Mouse (Mus musculus): ENCODE data around the gene Scd3. TPM values are rescaled to one million over a fixed set of nuclear protein-coding genes. Genes with fewer than 3 reads are reported as not detected.
"Not testable (repeated sequence)": the region's sequence is repeated elsewhere in the genome, so short reads cannot be mapped to it uniquely, and the experiment has no call there.

Gene Scd3
- polyA plus RNA-seq, 1 experiment from 2014 or later = 6.6 TPM

- H3K4me3 ChIP-seq (ENCODE audit: low read length) = no peak overlapping the region
- H3K27me3 ChIP-seq (replicated peaks; ENCODE audit: control insufficient read depth, insufficient read depth, low read length) = no peaks in the 10 kb centered on the region
- H3K9me3 ChIP-seq (ENCODE audit: control insufficient read depth, low read length) = no peaks in the 10 kb centered on the region
- no peak for ATAC-seq
- no peaks in the 10 kb centered on the region for H3K4me1 ChIP-seq (ENCODE audit: control insufficient read depth, insufficient read depth, low read depth, low read length)
- no peak overlapping the region for H3K27ac ChIP-seq (ENCODE audit: low read depth, low read length)
- no peak overlapping the region for H3K9ac ChIP-seq (ENCODE audit: low read depth, low read length)
- WGBS = 79% methylated on average over 1 of the region's 1 CpGs
- no peak overlapping the region for H3K4me2 ChIP-seq (ENCODE audit: low read length)
- H3K36me3 ChIP-seq (ENCODE audit: control insufficient read depth, insufficient read depth, low read length) = no peaks in the 10 kb centered on the region
Observed at GRCm38 (mm10) chr19:44275418-44275817, 72.3 kb downstream of the Scd3 start.

- Histone ChIP-seq H3K4me3 (ENCODE audit: low read length) (no peak overlapping the region), H3K4me1 (ENCODE audit: control insufficient read depth, insufficient read depth, low read depth, low read length) (peaks cover 3% of the 10 kb centered on the region; the same call in 1 of the 2 replicates), H3K27me3 (replicated peaks; ENCODE audit: control insufficient read depth, insufficient read depth, low read length) (no peaks in the 10 kb centered on the region), H3K9me3 (ENCODE audit: control insufficient read depth, low read length) (no peaks in the 10 kb centered on the region), H3K4me2 (ENCODE audit: low read length) (no peak overlapping the region), H3K9ac (ENCODE audit: low read depth, low read length) (no peak overlapping the region), H3K36me3 (ENCODE audit: control insufficient read depth, insufficient read depth, low read length) (no peaks in the 10 kb centered on the region), H3K27ac (ENCODE audit: low read depth, low read length) (no peak overlapping the region)
- 81% methylated on average over 5 of the region's 5 CpGs for WGBS
- no peak for ATAC-seq
Observed at GRCm38 (mm10) chr19:44276861-44277260, 73.8 kb downstream of the Scd3 start.

GRCm38 (mm10) chr19:44277931-44278330 is 74.9 kb downstream of the Scd3 start:
- no peak overlapping the region for H3K4me2 ChIP-seq (ENCODE audit: low read length)
- H3K4me3 ChIP-seq (ENCODE audit: low read length) = no peak overlapping the region
- no peak for ATAC-seq
- 91% methylated on average over 8 of the region's 8 CpGs for WGBS
- H3K27me3 ChIP-seq (replicated peaks; ENCODE audit: control insufficient read depth, insufficient read depth, low read length) = no peaks in the 10 kb centered on the region
- no peak overlapping the region for H3K9ac ChIP-seq (ENCODE audit: low read depth, low read length)
- no peak overlapping the region for H3K27ac ChIP-seq (ENCODE audit: low read depth, low read length)
- peaks cover 8% of the 10 kb centered on the region for H3K4me1 ChIP-seq (ENCODE audit: control insufficient read depth, insufficient read depth, low read depth, low read length)
- H3K9me3 ChIP-seq (ENCODE audit: control insufficient read depth, low read length) = no peaks in the 10 kb centered on the region
- H3K36me3 ChIP-seq (ENCODE audit: control insufficient read depth, insufficient read depth, low read length) = no peaks in the 10 kb centered on the region

GRCm38 (mm10) chr19:44280755-44281154 is 77.7 kb downstream of the Scd3 start:
- no peak overlapping the region for H3K27ac ChIP-seq (ENCODE audit: low read depth, low read length)
- H3K9me3 ChIP-seq (ENCODE audit: control insufficient read depth, low read length) = no peaks in the 10 kb centered on the region
- no peak overlapping the region for H3K9ac ChIP-seq (ENCODE audit: low read depth, low read length)
- peaks cover 22% of the 10 kb centered on the region for H3K4me1 ChIP-seq (ENCODE audit: control insufficient read depth, insufficient read depth, low read depth, low read length)
- WGBS = 12% methylated on average over 6 of the region's 6 CpGs
- H3K36me3 ChIP-seq (ENCODE audit: control insufficient read depth, insufficient read depth, low read length) = no peaks in the 10 kb centered on the region
- no peak overlapping the region for H3K4me3 ChIP-seq (ENCODE audit: low read length)
- ATAC-seq = no peak
- H3K4me2 ChIP-seq (ENCODE audit: low read length) = no peak overlapping the region
- no peaks in the 10 kb centered on the region for H3K27me3 ChIP-seq (replicated peaks; ENCODE audit: control insufficient read depth, insufficient read depth, low read length)

GRCm38 (mm10) chr19:44281825-44282447 is 78.9 kb downstream of the Scd3 start:
- H3K4me3 ChIP-seq (ENCODE audit: low read length); H3K36me3 ChIP-seq (ENCODE audit: control insufficient read depth, insufficient read depth, low read length); ATAC-seq; H3K4me2 ChIP-seq (ENCODE audit: low read length); H3K9me3 ChIP-seq (ENCODE audit: control insufficient read depth, low read length); H3K27me3 ChIP-seq (replicated peaks; ENCODE audit: control insufficient read depth, insufficient read depth, low read length); H3K27ac ChIP-seq (ENCODE audit: low read depth, low read length); H3K9ac ChIP-seq (ENCODE audit: low read depth, low read length): not testable (repeated sequence)
- WGBS = 67% methylated on average over 1 of the region's 1 CpGs
- H3K4me1 ChIP-seq (ENCODE audit: control insufficient read depth, insufficient read depth, low read depth, low read length) = peaks cover 22% of the 10 kb centered on the region

GRCm38 (mm10) chr19:44282534-44283156 is 79.6 kb downstream of the Scd3 start:
- ATAC-seq = no peak
- Histone ChIP-seq H3K4me3 (ENCODE audit: low read length) (no peak overlapping the region), H3K27ac (ENCODE audit: low read depth, low read length) (0 out of 2 replicates have a peak overlapping the region, but pooled peaks have one; percentile 4), H3K9me3 (ENCODE audit: control insufficient read depth, low read length) (no peaks in the 10 kb centered on the region), H3K4me2 (ENCODE audit: low read length) (no peak overlapping the region), H3K9ac (ENCODE audit: low read depth, low read length) (no peak overlapping the region), H3K36me3 (ENCODE audit: control insufficient read depth, insufficient read depth, low read length) (no peaks in the 10 kb centered on the region), H3K27me3 (replicated peaks; ENCODE audit: control insufficient read depth, insufficient read depth, low read length) (no peaks in the 10 kb centered on the region), H3K4me1 (ENCODE audit: control insufficient read depth, insufficient read depth, low read depth, low read length) (peaks cover 22% of the 10 kb centered on the region)
- 37% methylated on average over 9 of the region's 9 CpGs for WGBS

- H3K27me3 ChIP-seq (replicated peaks; ENCODE audit: control insufficient read depth, insufficient read depth, low read length) = no peaks in the 10 kb centered on the region
- H3K9ac ChIP-seq (ENCODE audit: low read depth, low read length) = peak overlapping the region; percentile 33; the same call in 1 of the 2 replicates
- peak overlapping the region; percentile 74 for H3K4me2 ChIP-seq (ENCODE audit: low read length)
- H3K4me3 ChIP-seq (ENCODE audit: low read length) = peak overlapping the region; percentile 49
- H3K4me1 ChIP-seq (ENCODE audit: control insufficient read depth, insufficient read depth, low read depth, low read length) = peaks cover 22% of the 10 kb centered on the region
- H3K9me3 ChIP-seq (ENCODE audit: control insufficient read depth, low read length) = no peaks in the 10 kb centered on the region
- ATAC-seq = no peak
- WGBS = 21% methylated on average over 15 of the region's 15 CpGs
- peak overlapping the region; percentile 92 for H3K27ac ChIP-seq (ENCODE audit: low read depth, low read length)
- no peaks in the 10 kb centered on the region for H3K36me3 ChIP-seq (ENCODE audit: control insufficient read depth, insufficient read depth, low read length)
Observed at GRCm38 (mm10) chr19:44283157-44284024, 80.3 kb downstream of the Scd3 start.

- Histone ChIP-seq H3K4me2 (ENCODE audit: low read length) (peak overlapping the region; percentile 74), H3K27ac (ENCODE audit: low read depth, low read length) (peak overlapping the region; percentile 92), H3K9me3 (ENCODE audit: control insufficient read depth, low read length) (no peaks in the 10 kb centered on the region), H3K4me1 (ENCODE audit: control insufficient read depth, insufficient read depth, low read depth, low read length) (peaks cover 22% of the 10 kb centered on the region), H3K36me3 (ENCODE audit: control insufficient read depth, insufficient read depth, low read length) (no peaks in the 10 kb centered on the region), H3K4me3 (ENCODE audit: low read length) (peak overlapping the region; percentile 49), H3K9ac (ENCODE audit: low read depth, low read length) (peak overlapping the region; percentile 68), H3K27me3 (replicated peaks; ENCODE audit: control insufficient read depth, insufficient read depth, low read length) (no peaks in the 10 kb centered on the region)
- WGBS = 0% methylated on average over 38 of the region's 38 CpGs
- ATAC-seq = peak; percentile 99
Observed at GRCm38 (mm10) chr19:44284025-44284695, 81.1 kb downstream of the Scd3 start.
